Mouse (Mus musculus) ZHBTc4 (cell line): ENCODE data around the gene P3h4.

Experiments used
- DNase-seq: peaks from one replicate; pipeline ENCODE4 v3.0.0-alpha.2; 2011; ENCODE audit warnings: low read depth, low spot score

Gene P3h4

GRCm38 (mm10) chr11:100414021-100414913, at the start of gene P3h4:
TSS of gene P3h4 (minus strand) at chr11:100414836.
- peak; percentile 88 for DNase-seq

GRCm38 (mm10) chr11:100462699-100463098, 48.1 kb upstream of the P3h4 start:
- DNase-seq: no peak

- DNase-seq: no peak
These were observed 43.1 kb upstream of the P3h4 start for GRCm38 (mm10) chr11:100457711-100458110.

- no peak for DNase-seq
These were observed 42.6 kb upstream of the P3h4 start for GRCm38 (mm10) chr11:100457247-100457646.

- DNase-seq: no peak
These were observed 28.0 kb upstream of the P3h4 start for GRCm38 (mm10) chr11:100442625-100443024.

GRCm38 (mm10) chr11:100441797-100442196, 27.2 kb upstream of the P3h4 start, which contains the start of the genes Nt5c3b and Klhl10:
TSS of gene Nt5c3b (minus strand) at chr11:100441808.
TSS of gene Klhl10 (plus strand) at chr11:100441917.
- DNase-seq: no peak

- peak; percentile 83 for DNase-seq
These were observed 26.3 kb upstream of the P3h4 start for GRCm38 (mm10) chr11:100440691-100441522.

- no peak for DNase-seq
These were observed 23.3 kb upstream of the P3h4 start for GRCm38 (mm10) chr11:100437901-100438300.

- peak; percentile 65 for DNase-seq
These were observed 21.1 kb upstream of the P3h4 start for GRCm38 (mm10) chr11:100435678-100436246.

- DNase-seq: no peak
These were observed 17.4 kb upstream of the P3h4 start for GRCm38 (mm10) chr11:100432002-100432401.

- no peak for DNase-seq
These were observed 15.4 kb upstream of the P3h4 start for GRCm38 (mm10) chr11:100430052-100430451.

GRCm38 (mm10) chr11:100428612-100429199, 14.1 kb upstream of the P3h4 start:
- DNase-seq: no peak

- no peak for DNase-seq
These were observed 12.2 kb upstream of the P3h4 start for GRCm38 (mm10) chr11:100426820-100427219.

GRCm38 (mm10) chr11:100425851-100426250, 11.2 kb upstream of the P3h4 start:
- DNase-seq: peak; percentile 94

- DNase-seq: no peak
These were observed 9.2 kb upstream of the P3h4 start for GRCm38 (mm10) chr11:100423836-100424235.

- no peak for DNase-seq
These were observed 6.9 kb upstream of the P3h4 start for GRCm38 (mm10) chr11:100421537-100421936.

- DNase-seq: peak; percentile 55
These were observed 532 bp upstream of the P3h4 start, which contains the start of gene Fkbp10 for GRCm38 (mm10) chr11:100414914-100415822. TSS of gene Fkbp10 (plus strand) at chr11:100415697.

- no peak for DNase-seq
These were observed 1.1 kb downstream of the P3h4 start for GRCm38 (mm10) chr11:100413541-100413940.

- DNase-seq: no peak
These were observed 2.9 kb downstream of the P3h4 start for GRCm38 (mm10) chr11:100411736-100412135.

- DNase-seq: no peak
These were observed 5.0 kb downstream of the P3h4 start for GRCm38 (mm10) chr11:100409686-100410085.
